Mouse (Mus musculus) stomach, embryonic 14.5 days (tissue): Measurements from ENCODE around the gene Leng8. TPM values are rescaled to one million over a fixed set of nuclear protein-coding genes. Genes with fewer than 3 reads are reported as not detected.
A peak's percentile ranks its signal among the peaks of the same experiment; 100 is the strongest.

Source experiments
- ATAC-seq: fragments of 200-750 bp; cut with Nextera tagmentation; 2 replicates; pipeline ENCODE4 v1.8.0; 2017; ENCODE audit warnings: low read depth, moderate TSS enrichment; ENCODE audit not compliant: insufficient number of reproducible peaks, insufficient read depth, low FRiP score
- H3K27ac ChIP-seq: fragments of 300-500 bp; sonication (generic); 2 replicates; pipeline ENCODE4 v1.5.1; 2014; ENCODE audit warnings: mild to moderate bottlenecking, low read length, moderate library complexity, mixed read lengths
- H3K27me3 ChIP-seq: fragments of 300-500 bp; sonication (generic); 2 replicates; pipeline ENCODE4 v1.6.1; 2014; ENCODE audit warnings: low read length, control low read depth, mixed read lengths; ENCODE audit not compliant: control insufficient read depth, insufficient read depth
- H3K36me3 ChIP-seq: fragments of 300-500 bp; sonication (generic); 2 replicates; pipeline ENCODE4 v1.6.1; 2014; ENCODE audit warnings: mild to moderate bottlenecking, control low read depth, low read length, moderate library complexity, mixed read lengths; ENCODE audit not compliant: control insufficient read depth, insufficient read depth
- H3K4me1 ChIP-seq: fragments of 300-500 bp; sonication (generic); 2 replicates; pipeline ENCODE4 v1.6.1; 2014; ENCODE audit warnings: low read length, control low read depth, mixed read lengths; ENCODE audit not compliant: control insufficient read depth, insufficient read depth
- H3K4me2 ChIP-seq: fragments of 300-500 bp; sonication (generic); replicated peaks from 2 replicates; pipeline ENCODE4 v1.6.1; 2014; ENCODE audit warnings: low read depth, low read length, control low read depth
- H3K4me3 ChIP-seq: fragments of 300-500 bp; sonication (generic); 2 replicates; pipeline ENCODE4 v1.5.1; 2014; ENCODE audit warnings: low read depth, low read length, control low read depth
- H3K9ac ChIP-seq: fragments of 300-500 bp; sonication (generic); replicated peaks from 2 replicates; pipeline ENCODE4 v1.6.1; 2014; ENCODE audit warnings: low read depth, mild to moderate bottlenecking, control low read depth, low read length, moderate library complexity, mixed read lengths
- H3K9me3 ChIP-seq: fragments of 300-500 bp; sonication (generic); 2 replicates; pipeline ENCODE4 v1.6.1; 2016; ENCODE audit warnings: low read depth, low read length, control low read depth; ENCODE audit not compliant: control insufficient read depth
- WGBS: fragments of 180-500 bp; shearing (Covaris S2); extraction: QIAGEN DNeasy Blood & Tissue Kit; methylation state at CpG from one replicate; pipeline ENCODE4 v1.1.7; 2014; 5-methylcytosine and 5-hydroxymethylcytosine counted together
- polyA plus RNA-seq: library from polyadenylated mRNA; unstranded; fragments of >200 nt; fragmentation: Nextera tagmentation; extraction: Ambion mirVana; gene quantifications from 2 replicates; pipeline ENCODE4 v1.2.1, GENCODE M21; 2014

Gene Leng8
- polyA plus RNA-seq = 58.7 and 62.3 TPM in 2 replicates

GRCm38 (mm10) chr7:4136771-4137531 lies at the start of gene Leng8:
Gene Leng8 (plus strand): TSS chr7:4137039.
- under 1% methylated on average over 70 of the region's 78 CpGs for WGBS

GRCm38 (mm10) chr7:4087238-4087895 lies 49.5 kb upstream of the Leng8 start:
- H3K36me3 ChIP-seq = no peaks in the 10 kb centered on the region
- H3K27me3 ChIP-seq = no peaks in the 10 kb centered on the region
- no peak overlapping the region for H3K27ac ChIP-seq
- no peak for ATAC-seq
- WGBS = 68% methylated on average over 4 of the region's 4 CpGs
- 0 out of 2 replicates have a peak, but pooled peaks cover 6% of the 10 kb centered on the region for H3K4me1 ChIP-seq
- no peak overlapping the region for H3K9ac ChIP-seq
- H3K9me3 ChIP-seq = no peaks in the 10 kb centered on the region
- no peak overlapping the region for H3K4me3 ChIP-seq
- H3K4me2 ChIP-seq = no peak overlapping the region

More at GRCm38 (mm10) chr7:4136771-4137531, at the start of gene Leng8:
- ATAC-seq = peak; percentile 99
- Histone ChIP-seq H3K9me3 (no peaks in the 10 kb centered on the region), H3K9ac (peak within 1 kb of the TSS; percentile 67), H3K27ac (peak within 1 kb of the TSS; percentile 87), H3K4me3 (peak within 1 kb of the TSS; percentile 62), H3K36me3 (peaks cover 32% of the 10 kb centered on the region), H3K4me1 (peaks cover 10% of the 10 kb centered on the region), H3K27me3 (no peaks in the 10 kb centered on the region), H3K4me2 (peak within 1 kb of the TSS; percentile 82)

GRCm38 (mm10) chr7:4087896-4088480 lies 48.9 kb upstream of the Leng8 start:
- Histone ChIP-seq H3K9ac (no peak overlapping the region), H3K36me3 (no peaks in the 10 kb centered on the region), H3K4me2 (no peak overlapping the region), H3K4me3 (no peak overlapping the region), H3K4me1 (no peaks in the 10 kb centered on the region), H3K27me3 (no peaks in the 10 kb centered on the region), H3K9me3 (no peaks in the 10 kb centered on the region), H3K27ac (no peak overlapping the region)
- 84% methylated on average over 6 of the region's 6 CpGs for WGBS
- ATAC-seq = no peak

- no peaks in the 10 kb centered on the region for H3K36me3 ChIP-seq
- no peak overlapping the region for H3K4me2 ChIP-seq
- no peaks in the 10 kb centered on the region for H3K27me3 ChIP-seq
- no peak overlapping the region for H3K9ac ChIP-seq
- WGBS = 88% methylated on average over 2 of the region's 2 CpGs
- H3K9me3 ChIP-seq = no peaks in the 10 kb centered on the region
- H3K4me1 ChIP-seq = no peaks in the 10 kb centered on the region
- no peak for ATAC-seq
- H3K27ac ChIP-seq = no peak overlapping the region
- no peak overlapping the region for H3K4me3 ChIP-seq
These were observed 48.2 kb upstream of the Leng8 start for GRCm38 (mm10) chr7:4088679-4089078.

GRCm38 (mm10) chr7:4091170-4091569 lies 45.7 kb upstream of the Leng8 start:
- no peak overlapping the region for H3K27ac ChIP-seq
- no peaks in the 10 kb centered on the region for H3K27me3 ChIP-seq
- no peaks in the 10 kb centered on the region for H3K36me3 ChIP-seq
- H3K4me2 ChIP-seq = no peak overlapping the region
- H3K9ac ChIP-seq = no peak overlapping the region
- ATAC-seq = no peak
- 52% methylated on average over 8 of the region's 8 CpGs for WGBS
- H3K4me1 ChIP-seq = no peaks in the 10 kb centered on the region
- no peaks in the 10 kb centered on the region for H3K9me3 ChIP-seq
- H3K4me3 ChIP-seq = no peak overlapping the region

- ATAC-seq = no peak
- Histone ChIP-seq H3K9me3 (no peaks in the 10 kb centered on the region), H3K9ac (no peak overlapping the region), H3K4me2 (no peak overlapping the region), H3K27ac (no peak overlapping the region), H3K4me3 (no peak overlapping the region), H3K36me3 (no peaks in the 10 kb centered on the region), H3K4me1 (no peaks in the 10 kb centered on the region), H3K27me3 (no peaks in the 10 kb centered on the region)
- WGBS = 71% methylated on average over 2 of the region's 2 CpGs
These were observed 38.5 kb upstream of the Leng8 start for GRCm38 (mm10) chr7:4098301-4098700.

- H3K4me2 ChIP-seq = no peak overlapping the region
- no peaks in the 10 kb centered on the region for H3K4me1 ChIP-seq
- no peaks in the 10 kb centered on the region for H3K27me3 ChIP-seq
- H3K9ac ChIP-seq = no peak overlapping the region
- no peak overlapping the region for H3K27ac ChIP-seq
- no peak for ATAC-seq
- H3K4me3 ChIP-seq = no peak overlapping the region
- H3K9me3 ChIP-seq = no peaks in the 10 kb centered on the region
- 62% methylated on average over 2 of the region's 2 CpGs for WGBS
- H3K36me3 ChIP-seq = no peaks in the 10 kb centered on the region
These were observed 38.0 kb upstream of the Leng8 start for GRCm38 (mm10) chr7:4098832-4099231.

GRCm38 (mm10) chr7:4101144-4101543 lies 35.7 kb upstream of the Leng8 start:
- no peak overlapping the region for H3K4me3 ChIP-seq
- H3K4me2 ChIP-seq = no peak overlapping the region
- no peaks in the 10 kb centered on the region for H3K27me3 ChIP-seq
- no peak overlapping the region for H3K9ac ChIP-seq
- H3K4me1 ChIP-seq = no peaks in the 10 kb centered on the region
- H3K36me3 ChIP-seq = no peaks in the 10 kb centered on the region
- no peak for ATAC-seq
- no peaks in the 10 kb centered on the region for H3K9me3 ChIP-seq
- 77% methylated on average over 5 of the region's 5 CpGs for WGBS
- H3K27ac ChIP-seq = no peak overlapping the region
